Mouse (Mus musculus) layer of hippocampus, postnatal 25 days (tissue): ENCODE results near the gene Kdr. TPM values are rescaled to one million over a fixed set of nuclear protein-coding genes. Genes with fewer than 3 reads are reported as not detected.

Experiments used
- DNase-seq, 2 experiments: peaks; one replicate each; pipeline ENCODE4 v3.0.0; 2022; ENCODE audit warnings: mixed read lengths in 2 of 2, low spot score in 1 of 2; ENCODE audit errors: extremely low spot score in 1 of 2
- microRNA-seq, 2 experiments: library from miRNA; unstranded; fragments of <30 nt; microRNA quantifications; one replicate each; pipeline ENCODE4 v1.2.0; 2021
- total RNA-seq, 2 experiments: library from RNA; stranded (reverse); gene quantifications; 2 replicates each; pipeline ENCODE4 v1.2.3; 2021

The Kdr gene
- total RNA-seq, 2 experiments from 2014 or later, result 8.0 to 11.7 TPM

DNA sequence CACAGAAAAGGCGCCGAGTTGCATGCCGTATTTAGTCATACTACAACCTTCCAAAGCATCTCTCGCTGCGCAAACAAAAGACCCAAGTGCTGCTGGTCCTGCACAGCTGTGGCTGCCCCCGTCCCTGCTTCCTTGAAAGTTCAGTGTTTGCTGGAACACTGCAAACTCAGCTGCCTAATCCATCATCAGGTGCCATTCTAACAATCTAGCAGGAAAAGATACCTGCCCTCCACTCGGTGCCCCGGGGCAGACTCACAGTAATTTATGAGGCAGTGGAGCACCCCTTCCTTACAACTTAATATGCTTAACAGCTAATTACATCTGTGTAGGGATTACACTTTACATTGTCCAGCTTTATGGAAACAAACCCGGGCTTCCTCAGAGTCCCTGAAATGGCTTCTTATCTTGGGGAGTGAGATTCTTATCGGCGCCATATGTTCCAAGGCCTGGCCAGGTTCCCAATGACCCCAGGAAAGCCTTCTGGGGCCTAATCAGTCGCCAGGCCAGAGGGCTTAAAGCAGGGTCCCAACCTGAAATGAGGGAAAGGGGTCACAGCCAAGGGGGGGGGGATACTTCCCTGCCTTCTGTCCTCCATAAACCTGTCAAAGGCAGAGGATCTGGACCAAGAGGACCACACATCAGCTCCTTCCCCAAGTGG, 56.4 kb downstream of the Kdr start:
- no peak for DNase-seq

DNA sequence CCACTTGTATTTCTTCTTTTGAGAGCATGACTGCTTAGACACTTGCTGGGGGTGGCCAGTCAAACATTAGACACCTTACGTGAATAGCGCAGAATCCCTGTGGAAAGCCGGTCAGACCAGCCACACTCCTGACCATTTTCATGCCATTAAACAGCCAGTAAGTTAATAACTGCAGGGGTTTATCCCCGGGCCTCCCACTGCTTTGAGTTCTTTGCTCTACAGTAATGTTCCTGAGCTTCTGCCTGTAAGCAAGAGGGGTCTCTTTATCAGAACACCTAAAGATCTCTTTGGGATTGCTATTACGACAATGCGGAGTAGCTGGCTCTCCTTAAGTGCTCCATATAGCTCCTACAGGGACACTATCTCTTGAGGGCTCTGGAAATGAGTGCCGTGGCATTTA, 58.7 kb downstream of the Kdr start:
- no peak for DNase-seq

DNA sequence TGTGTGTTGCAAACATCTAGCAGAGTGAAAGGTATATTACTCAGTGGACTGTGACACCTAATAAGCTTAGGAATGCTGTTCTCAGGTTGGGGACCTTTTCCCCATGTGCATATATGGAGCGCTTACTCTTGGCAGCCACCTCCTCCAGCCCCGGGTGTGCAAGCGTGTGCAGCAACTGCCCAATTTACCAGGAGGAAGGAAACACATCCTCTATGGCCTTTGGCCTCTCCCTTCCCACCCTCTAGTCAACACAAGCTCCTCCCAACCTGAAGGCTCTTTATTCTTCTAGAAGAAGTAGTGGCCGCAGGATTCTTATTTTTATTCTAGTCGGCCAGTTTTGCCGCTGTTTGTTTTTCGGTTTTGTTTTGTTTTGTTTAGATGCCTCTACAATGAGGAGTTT, 60.1 kb downstream of the Kdr start:
- no peak for DNase-seq

DNA sequence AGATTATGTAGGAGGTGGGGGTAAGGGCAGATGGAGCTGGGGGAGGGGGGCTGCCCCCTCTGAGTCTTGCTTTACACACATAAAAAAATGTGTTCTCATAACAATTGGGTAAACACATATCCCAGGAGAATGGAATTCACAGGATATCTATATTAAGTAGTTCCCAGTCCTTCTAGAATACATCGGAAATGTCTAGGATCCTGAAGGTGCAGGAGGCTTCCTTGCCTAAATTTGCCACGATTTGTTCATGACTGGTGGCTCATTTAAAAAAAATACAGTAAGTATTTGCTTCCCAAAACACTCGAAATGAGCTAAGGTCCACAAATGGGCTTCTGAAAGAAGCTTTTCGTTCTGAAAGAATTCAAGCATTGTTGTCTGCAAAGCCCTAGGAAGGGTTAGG, 61.0 kb downstream of the Kdr start:
- DNase-seq, result no peak

DNA sequence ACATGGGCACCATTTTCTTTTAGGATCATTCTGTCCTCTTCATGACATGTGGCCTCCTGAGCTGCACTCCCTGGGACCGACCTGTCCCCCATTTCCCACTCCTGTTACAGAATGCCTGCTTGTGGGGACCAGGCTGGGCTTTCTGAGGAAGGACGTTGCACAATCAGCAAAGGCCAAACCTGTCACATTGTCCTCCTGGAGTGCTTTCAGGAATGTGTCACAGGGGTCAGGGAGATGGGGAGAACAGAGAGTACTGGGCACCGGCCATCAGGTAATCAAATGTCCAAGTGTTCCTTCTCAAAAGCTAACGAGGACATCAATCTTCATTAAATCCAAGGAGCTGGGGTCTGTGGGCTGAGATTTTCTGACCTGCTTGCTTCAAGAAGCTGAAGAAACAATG, 72.2 kb downstream of the Kdr start:
- no peak for DNase-seq

DNA sequence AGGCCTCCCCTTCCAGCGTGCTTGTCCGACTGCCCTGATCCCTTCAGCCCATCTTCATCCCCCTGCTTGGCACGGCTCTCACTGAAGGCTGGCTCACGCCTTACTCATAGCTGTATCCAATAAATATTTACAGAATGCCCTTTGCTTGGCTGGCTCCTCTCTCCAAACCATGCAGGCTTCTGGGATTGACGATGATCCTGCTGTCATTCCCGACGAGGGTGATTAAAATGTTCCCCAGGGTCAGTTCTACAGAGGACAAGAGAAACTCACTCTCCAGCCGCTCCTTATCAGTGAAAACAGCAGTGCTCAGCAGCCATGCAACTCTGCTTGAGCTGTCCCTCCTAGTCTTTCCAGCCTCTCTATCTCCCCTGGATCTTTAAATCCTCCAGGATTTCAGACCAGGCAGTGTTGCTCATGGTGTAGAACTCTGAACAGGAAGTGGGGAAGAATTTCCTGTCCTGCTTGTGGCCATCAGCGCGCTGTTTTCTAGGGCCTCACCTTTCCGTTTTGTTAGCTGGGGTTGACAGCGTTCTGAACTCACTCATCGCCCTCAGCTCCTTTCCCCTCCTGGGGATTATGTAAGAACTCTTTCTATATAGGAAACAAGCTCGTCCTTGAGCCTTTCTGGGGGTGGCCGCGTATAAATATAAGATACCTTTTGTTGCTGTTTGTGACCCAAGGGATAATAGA, 77.9 kb downstream of the Kdr start:
- no peak for DNase-seq

DNA sequence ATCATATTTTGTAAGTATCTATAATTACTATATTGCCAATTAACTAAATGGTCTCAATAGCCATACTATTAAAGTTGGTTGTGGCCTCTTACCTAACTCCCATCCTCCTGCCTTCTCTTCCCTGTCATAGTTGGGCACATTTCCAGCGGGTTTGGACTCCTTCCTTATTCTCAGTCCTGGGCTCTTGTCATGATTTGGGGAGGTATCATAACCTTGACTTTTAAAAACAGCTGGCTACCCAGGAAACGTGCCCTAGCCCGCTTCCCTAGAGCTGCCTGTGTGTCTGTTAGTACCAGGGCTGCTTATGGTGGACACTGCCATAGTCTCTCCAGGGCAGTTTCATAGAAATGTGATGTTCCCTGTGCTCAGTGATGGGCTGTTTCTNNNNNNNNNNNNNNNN, 82.9 kb downstream of the Kdr start:
- no peak for DNase-seq

DNA sequence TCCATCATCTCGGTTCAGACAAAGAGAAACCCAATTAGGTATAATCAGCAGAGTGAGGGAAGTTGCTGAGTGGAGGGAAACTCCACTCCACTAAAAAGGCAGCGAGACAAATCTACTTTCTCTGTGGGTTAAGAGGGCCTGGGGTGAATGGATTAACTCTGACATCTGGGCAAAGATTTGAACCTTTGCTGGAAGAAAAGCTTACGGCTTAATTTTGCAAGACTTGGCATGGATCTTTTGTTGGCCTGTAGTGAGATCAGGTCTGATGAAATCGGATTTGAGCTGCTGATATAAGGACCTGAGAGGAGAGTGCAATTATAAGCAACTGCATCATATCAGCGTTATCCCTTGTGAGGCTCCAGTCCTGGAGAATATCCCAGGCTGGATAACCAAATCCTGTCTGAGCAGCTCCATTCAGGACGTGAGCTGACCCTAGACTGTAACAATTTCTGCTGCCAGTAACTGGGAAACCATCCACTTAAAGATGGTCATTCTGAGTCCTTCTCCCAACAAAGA, 85.2 kb downstream of the Kdr start:
- DNase-seq, result no peak

Small RNAs within 50 kb of the gene (microRNA-seq; reads per million reads assigned to microRNA genes)
- 0 reads per million in 2 experiments for gene Gm25374

Other genes starting within 250 kb of the Kdr start
- gene Srd5a3, start 161.8 kb upstream of the Kdr start, total RNA-seq, result 10 to 100 TPM; 17.8 to 21.1 TPM
- 10 to 100 TPM; 33.8 to 34.0 TPM for gene Tmem165, start 205.4 kb upstream of the Kdr start, total RNA-seq